In genomic region chr13:92609486-92610310, GRCm38 (mm10) we compare ENCODE assay signal across 9 mouse cellular contexts. TPM values are rescaled to one million over a fixed set of nuclear protein-coding genes. Genes with fewer than 3 reads are reported as not detected.
DNase-seq lines count a peak whose midpoint lies in the region; ATAC-seq and TF ChIP-seq lines count a peak whose summit lies in the region.
"Had no signal": no experiment of that assay in that cellular context is flagged by ENCODE, and none has a peak within 500 bp of the region (broad histone marks: within the 10 kb centered on the region; RNA-seq: fewer than 3 reads in every experiment).

No protein-coding gene starts in this region.

- peak overlapping the region; percentile 95 for H3K4me2 ChIP-seq in forebrain, embryonic 12.5 days
- peak overlapping the region; percentile 94 for H3K4me2 ChIP-seq in stomach, postnatal 0 days (replicated peaks; ENCODE audit: low read depth)

- no peaks in the 10 kb centered on the region for H3K4me1 ChIP-seq in ES-Bruce4 (ENCODE audit: control insufficient read depth, insufficient read depth, low read length)
- H3K4me1 ChIP-seq in bone marrow macrophage, adult 2 months (ENCODE audit: control insufficient read depth, insufficient read depth, low read length), result peaks cover 12% of the 10 kb centered on the region
- peaks cover 21% of the 10 kb centered on the region for H3K4me1 ChIP-seq in forebrain, embryonic 12.5 days
- peaks cover 25% of the 10 kb centered on the region for H3K4me1 ChIP-seq in limb, embryonic 10.5 days
- peaks cover 35% of the 10 kb centered on the region for H3K4me1 ChIP-seq in midbrain, embryonic 10.5 days
- peaks cover 2% of the 10 kb centered on the region; the same call in 1 of the 2 replicates for H3K4me1 ChIP-seq in stomach, postnatal 0 days (replicated peaks; ENCODE audit: control insufficient read depth, insufficient read depth)

- H3K27ac ChIP-seq in ES-Bruce4 (ENCODE audit: insufficient read depth, low read length), result peak overlapping the region; percentile 27; the same call in 1 of the 2 replicates
- H3K27ac ChIP-seq in bone marrow macrophage, adult 2 months (ENCODE audit: insufficient read depth, low read depth, low read length), result no peak overlapping the region
- H3K27ac ChIP-seq in forebrain, embryonic 12.5 days, result no peak overlapping the region; the same call in 1 of the 2 replicates
- H3K27ac ChIP-seq in limb, embryonic 10.5 days, result peak overlapping the region; percentile 92
- H3K27ac ChIP-seq in midbrain, embryonic 10.5 days (replicated peaks), result peak overlapping the region; percentile 89
- H3K27ac ChIP-seq in stomach, postnatal 0 days (replicated peaks), result peak overlapping the region; percentile 97

- peak overlapping the region; percentile 43 for H3K4me3 ChIP-seq in ES-Bruce4 (ENCODE audit: low read depth, low read length)
- H3K4me3 ChIP-seq in bone marrow macrophage, adult 2 months (ENCODE audit: insufficient read depth, low read length), result peak overlapping the region; percentile 89
- H3K4me3 ChIP-seq in forebrain, embryonic 12.5 days (replicated peaks), result peak overlapping the region; percentile 73
- H3K4me3 ChIP-seq in limb, embryonic 10.5 days, result peak overlapping the region; percentile 74
- peak overlapping the region; percentile 82 for H3K4me3 ChIP-seq in midbrain, embryonic 10.5 days
- peak overlapping the region; percentile 89 for H3K4me3 ChIP-seq in stomach, postnatal 0 days (ENCODE audit: low read depth, low read length)

- no peak for TF ChIP-seq POLR2A in ES-Bruce4 (IDR thresholded peaks at IDR 0.05; ENCODE audit: insufficient read depth, low read length)
- TF ChIP-seq POLR2A in bone marrow macrophage, adult 2 months (IDR thresholded peaks at IDR 0.05; ENCODE audit: borderline replicate concordance, low read depth, low read length), result no peak

- H3K36me3 ChIP-seq in ES-Bruce4 (ENCODE audit: control insufficient read depth, insufficient read depth, low read length, poor library complexity, severe bottlenecking), result no peaks in the 10 kb centered on the region
- no peaks in the 10 kb centered on the region for H3K36me3 ChIP-seq in forebrain, embryonic 12.5 days (replicated peaks)
- H3K36me3 ChIP-seq in limb, embryonic 10.5 days, result no peaks in the 10 kb centered on the region
- H3K36me3 ChIP-seq in midbrain, embryonic 10.5 days, result no peaks in the 10 kb centered on the region
- no peaks in the 10 kb centered on the region for H3K36me3 ChIP-seq in stomach, postnatal 0 days (ENCODE audit: control insufficient read depth, insufficient read depth, low read length)

- no peak for ATAC-seq in forebrain, embryonic 12.5 days (ENCODE audit: low FRiP score)
- ATAC-seq in stomach, postnatal 0 days (ENCODE audit: low FRiP score, low TSS enrichment), result peak; percentile 74

- no peaks in the 10 kb centered on the region for H3K9me3 ChIP-seq in ES-Bruce4 (replicated peaks; ENCODE audit: control insufficient read depth, insufficient read depth, low read length, poor library complexity, severe bottlenecking)
- H3K9me3 ChIP-seq in forebrain, embryonic 12.5 days, result no peaks in the 10 kb centered on the region
- H3K9me3 ChIP-seq in limb, embryonic 10.5 days (replicated peaks), result no peaks in the 10 kb centered on the region
- no peaks in the 10 kb centered on the region; the same call in 1 of the 2 replicates for H3K9me3 ChIP-seq in midbrain, embryonic 10.5 days (replicated peaks)
- no peaks in the 10 kb centered on the region for H3K9me3 ChIP-seq in stomach, postnatal 0 days (ENCODE audit: control insufficient read depth, low read length)

- no peak overlapping the region for H3K9ac ChIP-seq in ES-Bruce4 (ENCODE audit: low read depth, poor library complexity, severe bottlenecking)
- peak overlapping the region; percentile 71 for H3K9ac ChIP-seq in forebrain, embryonic 12.5 days
- peak overlapping the region; percentile 92 for H3K9ac ChIP-seq in stomach, postnatal 0 days (ENCODE audit: low read length)

- H3K27me3 ChIP-seq in ES-Bruce4 (ENCODE audit: control insufficient read depth, insufficient read depth, low read length, poor library complexity, severe bottlenecking), result no peaks in the 10 kb centered on the region
- H3K27me3 ChIP-seq in forebrain, embryonic 12.5 days, result peaks cover 12% of the 10 kb centered on the region
- H3K27me3 ChIP-seq in limb, embryonic 10.5 days (ENCODE audit: low read depth, poor library complexity, severe bottlenecking), result peaks cover 7% of the 10 kb centered on the region; the same call in 1 of the 2 replicates
- peaks cover 12% of the 10 kb centered on the region; the same call in 1 of the 2 replicates for H3K27me3 ChIP-seq in midbrain, embryonic 10.5 days (ENCODE audit: low read depth, poor library complexity, severe bottlenecking)
- no peaks in the 10 kb centered on the region for H3K27me3 ChIP-seq in stomach, postnatal 0 days (ENCODE audit: control insufficient read depth, insufficient read depth, low read length)

- 10% methylated on average over 13 of the region's 13 CpGs for WGBS in forebrain, embryonic 12.5 days
- 21% methylated on average over 13 of the region's 13 CpGs for WGBS in limb, embryonic 10.5 days
- 7% methylated on average over 13 of the region's 13 CpGs for WGBS in midbrain, embryonic 10.5 days
- WGBS in stomach, postnatal 0 days, result 8% methylated on average over 13 of the region's 13 CpGs

- TF ChIP-seq EP300 in ES-Bruce4 (IDR thresholded peaks at IDR 0.05; ENCODE audit: insufficient read depth, low read depth, low read length), result no peak
- TF ChIP-seq EP300 in stomach, postnatal 0 days (optimal IDR thresholded peaks at IDR 0.05), result no peak

- TF ChIP-seq CTCF in ES-Bruce4 (IDR thresholded peaks at IDR 0.05; ENCODE audit: low read depth, low read length), result no peak
- no peak for TF ChIP-seq CTCF in bone marrow macrophage, adult 2 months (IDR thresholded peaks at IDR 0.05; ENCODE audit: low read depth, low read length)
- no peak for TF ChIP-seq CTCF in stomach, postnatal 0 days (IDR thresholded peaks at IDR 0.05; ENCODE audit: low read depth)

- peak; percentile 70 for DNase-seq in heart, postnatal 4 days
- peak; percentile 51 for DNase-seq in limb, embryonic 10.5 days (ENCODE audit: low spot score)
- DNase-seq in midbrain, embryonic 10.5 days (ENCODE audit: low spot score), result peak; percentile 51
- peak; percentile 84 for DNase-seq in stomach, postnatal 0 days (ENCODE audit: low spot score)
- no peak for DNase-seq in layer of hippocampus, postnatal 36 days

RNA-seq across cellular contexts. Expression of gene Serinc5, which starts 1.2 kb away (rescaled TPM):
- polyA plus RNA-seq in ES-Bruce4 (2011; ENCODE audit: insufficient read depth, insufficient read length, low read depth, missing spikeins), result 19.7 TPM in 2 replicates
- polyA plus RNA-seq in bone marrow macrophage, adult 2 months (2012; ENCODE audit: insufficient read depth, insufficient read length, missing spikeins), result 16.3 and 17.5 TPM in 2 replicates
- 9.5 and 10.0 TPM in 2 replicates for polyA plus RNA-seq in forebrain, embryonic 12.5 days (2016; fragmentation: Nextera tagmentation; extraction: Ambion mirVana)
- total RNA-seq in heart, postnatal 4 days (2021), result 10 to 100 TPM; 27.5 to 29.4 TPM
- polyA plus RNA-seq in limb, embryonic 10.5 days (2016; fragmentation: Nextera tagmentation; extraction: Ambion mirVana), result 9.1 and 10.1 TPM in 2 replicates
- polyA plus RNA-seq in midbrain, embryonic 10.5 days (2016; fragmentation: Nextera tagmentation; extraction: Ambion mirVana), result 10.6 and 11.1 TPM in 2 replicates
- 14.5 and 16.0 TPM in 2 replicates for polyA plus RNA-seq in stomach, postnatal 0 days (2015; fragmentation: Nextera tagmentation; extraction: Ambion mirVana)
- total RNA-seq in layer of hippocampus, postnatal 36 days (2021), result 10 to 100 TPM; 71.8 to 73.6 TPM

RNA-seq across cellular contexts. Expression of gene Spz1, which starts 33.7 kb away (rescaled TPM):
- polyA plus RNA-seq in ES-Bruce4 (2011; ENCODE audit: insufficient read depth, insufficient read length, low read depth, missing spikeins), result not detected in 2 replicates
- polyA plus RNA-seq in bone marrow macrophage, adult 2 months (2012; ENCODE audit: insufficient read depth, insufficient read length, missing spikeins), result not detected in 2 replicates
- not detected in 2 replicates for polyA plus RNA-seq in forebrain, embryonic 12.5 days (2016; fragmentation: Nextera tagmentation; extraction: Ambion mirVana)
- total RNA-seq in heart, postnatal 4 days (2021), result not detected
- polyA plus RNA-seq in limb, embryonic 10.5 days (2016; fragmentation: Nextera tagmentation; extraction: Ambion mirVana), result not detected in 2 replicates
- not detected in 2 replicates for polyA plus RNA-seq in midbrain, embryonic 10.5 days (2016; fragmentation: Nextera tagmentation; extraction: Ambion mirVana)
- polyA plus RNA-seq in stomach, postnatal 0 days (2015; fragmentation: Nextera tagmentation; extraction: Ambion mirVana), result not detected in 2 replicates
- not detected for total RNA-seq in layer of hippocampus, postnatal 36 days (2021)
- total RNA-seq: gastrocnemius, postnatal 4 days had no signal

Comparison
In these comparisons a context has a peak if more than half of its experiments do, and no peak if none do; other contexts are left out.
1. H3K27ac ChIP-seq: peak in ES-Bruce4 (single experiment), limb, embryonic 10.5 days (single experiment), midbrain, embryonic 10.5 days (single experiment) and stomach, postnatal 0 days (single experiment); none in bone marrow macrophage, adult 2 months (single experiment) and forebrain, embryonic 12.5 days (single experiment).
2. DNase-seq: peak in heart, postnatal 4 days (single experiment), limb, embryonic 10.5 days (single experiment), midbrain, embryonic 10.5 days (single experiment) and stomach, postnatal 0 days (single experiment); none in layer of hippocampus, postnatal 36 days (0 of 2).
3. Peak in every context shown above with its lines, with median percentiles within 50 percentile points of each other: H3K4me3 ChIP-seq.